Mouse (Mus musculus) cerebellum, adult 2 months (tissue): ENCODE data around the gene Ryr2.

ENCODE experiments used
- CTCF ChIP-seq: fragments of 200-500 bp; IDR thresholded peaks from 2 replicates; pipeline ENCODE4 v1.5.1; 2011; ENCODE audit warnings: low read depth, mild to moderate bottlenecking, control low read depth, low read length, moderate library complexity, borderline replicate concordance; ENCODE audit not compliant: insufficient read depth
- POLR2A ChIP-seq: fragments of 200-500 bp; IDR thresholded peaks from 2 replicates; pipeline ENCODE4 v1.6.1; 2011; ENCODE audit warnings: low read length, control low read depth, borderline replicate concordance; ENCODE audit not compliant: insufficient read depth

GRCm38 (mm10) chr13:11536851-11537250, 569.9 kb downstream of the Ryr2 start:
- TF ChIP-seq CTCF, result no peak
- no peak for TF ChIP-seq POLR2A
